Mouse (Mus musculus) testis, adult 2 months (tissue): ENCODE measurements around the gene Vps33a.

Experiments used
- CTCF ChIP-seq: fragments of 200-500 bp; IDR thresholded peaks from 2 replicates; pipeline ENCODE4 v1.5.1; 2012; ENCODE audit warnings: low read depth, mild to moderate bottlenecking, inconsistent platforms, low read length, moderate library complexity; ENCODE audit not compliant: control insufficient read depth, insufficient read depth, insufficient replicate concordance
- POLR2A ChIP-seq: fragments of 200-500 bp; IDR thresholded peaks from 2 replicates; pipeline ENCODE4 v1.6.1; 2012; ENCODE audit warnings: low read depth, mild to moderate bottlenecking, inconsistent platforms, low read length, moderate library complexity; ENCODE audit not compliant: control insufficient read depth

DNA sequence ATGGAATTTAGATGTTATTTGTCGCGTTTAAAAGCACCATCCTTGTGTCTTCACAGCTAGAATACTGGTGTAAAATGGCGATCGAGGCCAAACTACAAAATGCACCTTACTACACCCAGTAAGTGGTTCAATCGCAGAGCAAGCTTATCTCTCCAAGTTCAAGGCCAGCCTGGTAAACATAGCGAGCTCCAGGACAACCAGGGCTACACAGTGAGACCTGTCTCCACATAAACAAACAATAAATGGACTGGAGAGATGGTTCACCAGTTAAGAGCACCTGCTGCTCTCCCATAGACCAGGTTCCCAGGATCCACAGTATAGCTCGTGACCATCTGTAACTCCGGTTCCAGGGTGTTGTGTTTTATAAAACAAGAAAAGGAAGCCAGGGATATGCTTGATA lies 524 bp upstream of the Vps33a start:
- TF ChIP-seq POLR2A: no peak
- TF ChIP-seq CTCF: no peak
